Mouse (Mus musculus) olfactory bulb, adult 2 months (tissue): ENCODE data around the gene Sbf2.

ENCODE experiments used
- CTCF ChIP-seq: fragments of 200-500 bp; IDR thresholded peaks from 2 replicates; pipeline ENCODE4 v1.5.1; 2012; ENCODE audit warnings: low read depth, mild to moderate bottlenecking, low read length, moderate library complexity; ENCODE audit not compliant: insufficient read depth
- POLR2A ChIP-seq: fragments of 200-500 bp; IDR thresholded peaks from 2 replicates; pipeline ENCODE4 v1.6.1; 2012; ENCODE audit warnings: mild to moderate bottlenecking, low read depth, low read length, moderate library complexity; ENCODE audit not compliant: insufficient read depth

- no peak for TF ChIP-seq CTCF
- TF ChIP-seq POLR2A, result no peak
Measured at GRCm38 (mm10) chr7:110263474-110263873, 351.2 kb downstream of the Sbf2 start.
